10 mouse cellular contexts compared by ENCODE assay signal in the genomic region with DNA sequence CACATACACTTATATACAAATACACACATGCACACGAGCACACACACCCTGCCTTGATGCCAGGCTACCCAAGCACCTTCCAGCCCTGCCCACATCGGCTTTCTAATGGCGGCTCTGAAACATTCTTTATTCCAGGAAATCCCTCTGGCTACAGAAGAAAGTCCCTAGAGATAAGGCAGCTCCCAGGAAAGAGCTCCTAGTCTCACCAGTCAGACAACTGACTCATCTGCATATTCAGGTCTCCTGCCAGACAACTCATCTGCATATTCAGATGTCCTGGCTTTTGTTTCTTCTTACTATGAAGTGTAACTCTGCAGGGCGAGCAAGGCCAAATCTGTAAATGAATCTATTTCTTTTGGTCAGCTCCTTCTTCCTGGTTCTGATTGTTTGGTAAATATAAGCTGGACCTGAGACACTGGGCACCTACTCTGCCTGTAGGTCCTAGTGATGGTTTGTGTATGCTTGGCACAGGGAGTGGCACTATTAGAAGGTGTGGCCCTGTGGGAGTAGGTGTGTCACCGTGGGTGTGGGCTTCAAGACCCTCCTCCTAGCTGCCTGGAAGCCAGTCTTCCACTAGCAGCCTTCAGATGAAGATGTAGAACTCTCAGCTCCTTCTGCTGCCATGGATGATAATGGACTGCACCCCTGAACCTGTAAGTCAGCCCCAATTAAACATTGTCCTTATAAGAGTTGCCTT. TPM values are rescaled to one million over a fixed set of nuclear protein-coding genes. Genes with fewer than 3 reads are reported as not detected.
DNase-seq lines count a peak whose midpoint lies in the region; ATAC-seq and TF ChIP-seq lines count a peak whose summit lies in the region.
"Had no signal": no experiment of that assay in that cellular context is flagged by ENCODE, and none has a peak within 500 bp of the region (broad histone marks: within the 10 kb centered on the region; RNA-seq: fewer than 3 reads in every experiment).

No protein-coding gene starts in this region.

- DNase-seq in kidney, postnatal 10 days, result no peak
- peak; percentile 77 for DNase-seq in ES-CJ7 (ENCODE audit: low read depth, low spot score)
- no peak for DNase-seq in liver, embryonic 13.5 days
- DNase-seq in cerebellum, postnatal 10 days, result no peak
- DNase-seq in cerebellum, adult 11 months, result no peak
- DNase-seq: adrenal gland, postnatal 10 days; forebrain, postnatal 0 days had no signal

- H3K36me3 ChIP-seq in kidney, embryonic 15.5 days, result no peaks in the 10 kb centered on the region
- peaks cover 42% of the 10 kb centered on the region for H3K36me3 ChIP-seq in E14TG2a.4 (ENCODE audit: insufficient read depth, low read length)
- peaks cover 47% of the 10 kb centered on the region for H3K36me3 ChIP-seq in liver, embryonic 13.5 days

- peaks cover 72% of the 10 kb centered on the region for H3K4me1 ChIP-seq in kidney, embryonic 15.5 days
- H3K4me1 ChIP-seq in E14TG2a.4 (replicated peaks; ENCODE audit: low read depth, low read length), result peaks cover 89% of the 10 kb centered on the region
- peaks cover 85% of the 10 kb centered on the region for H3K4me1 ChIP-seq in liver, embryonic 13.5 days (replicated peaks)

- TF ChIP-seq CTCF in E14TG2a.4 (conservative IDR thresholded peaks at IDR 0.05; ENCODE audit: low read length), result no peak

- H3K27me3 ChIP-seq in kidney, embryonic 15.5 days, result no peaks in the 10 kb centered on the region
- no peaks in the 10 kb centered on the region for H3K27me3 ChIP-seq in E14TG2a.4 (ENCODE audit: insufficient read depth, low read length)
- H3K27me3 ChIP-seq in liver, embryonic 13.5 days, result no peaks in the 10 kb centered on the region

- 65% methylated on average over 5 of the region's 5 CpGs for WGBS in kidney, embryonic 15.5 days
- WGBS in liver, embryonic 13.5 days (ENCODE audit: insufficient replicate concordance), result 28% methylated on average over 5 of the region's 5 CpGs

- no peaks in the 10 kb centered on the region for H3K9me3 ChIP-seq in kidney, embryonic 15.5 days (replicated peaks)
- peaks cover under 1% of the 10 kb centered on the region; the same call in 1 of the 2 replicates for H3K9me3 ChIP-seq in E14TG2a.4 (ENCODE audit: low read length)
- no peaks in the 10 kb centered on the region for H3K9me3 ChIP-seq in liver, embryonic 13.5 days (replicated peaks)

- no peak overlapping the region for H3K9ac ChIP-seq in kidney, embryonic 15.5 days
- H3K9ac ChIP-seq in liver, embryonic 13.5 days, result peak overlapping the region; percentile 57
- H3K9ac ChIP-seq: forebrain, postnatal 0 days had no signal

- ATAC-seq in kidney, embryonic 15.5 days (replicated peaks; ENCODE audit: low FRiP score), result no peak
- peak; percentile 54 for ATAC-seq in liver, embryonic 13.5 days (ENCODE audit: low read depth)
- ATAC-seq: forebrain, postnatal 0 days had no signal

- H3K4me2 ChIP-seq in kidney, embryonic 15.5 days, result no peak overlapping the region
- H3K4me2 ChIP-seq in liver, embryonic 13.5 days, result peak overlapping the region; percentile 55

- H3K4me3 ChIP-seq in kidney, embryonic 15.5 days (replicated peaks), result no peak overlapping the region
- peak overlapping the region; percentile 18 for H3K4me3 ChIP-seq in E14TG2a.4 (replicated peaks; ENCODE audit: low read length)
- peak overlapping the region; percentile 41 for H3K4me3 ChIP-seq in liver, embryonic 13.5 days (replicated peaks)

- peak overlapping the region; percentile 81 for H3K27ac ChIP-seq in kidney, embryonic 15.5 days
- peak overlapping the region; percentile 88 for H3K27ac ChIP-seq in liver, embryonic 13.5 days

RNA-seq across cellular contexts. Expression of gene Omp, which starts 12.5 kb away (rescaled TPM):
- 0.39 and 0.60 TPM in 2 replicates for polyA plus RNA-seq in kidney, embryonic 15.5 days (2015; fragmentation: Nextera tagmentation; extraction: Ambion mirVana)
- polyA plus RNA-seq in liver, embryonic 13.5 days (2015; fragmentation: Nextera tagmentation; extraction: Ambion mirVana), result 0.50 and 0.76 TPM in 2 replicates

RNA-seq across cellular contexts. Expression of gene Capn5, which starts 20.3 kb away (rescaled TPM):
- polyA plus RNA-seq in kidney, embryonic 15.5 days (2015; fragmentation: Nextera tagmentation; extraction: Ambion mirVana), result 12.7 and 14.1 TPM in 2 replicates
- polyA plus RNA-seq in liver, embryonic 13.5 days (2015; fragmentation: Nextera tagmentation; extraction: Ambion mirVana), result 13.2 and 16.8 TPM in 2 replicates

RNA-seq across cellular contexts. Expression of gene Myo7a, which starts 38.5 kb away (rescaled TPM):
- polyA plus RNA-seq in kidney, embryonic 15.5 days (2015; fragmentation: Nextera tagmentation; extraction: Ambion mirVana), result 14.4 and 15.4 TPM in 2 replicates
- 8.0 and 8.3 TPM in 2 replicates for polyA plus RNA-seq in liver, embryonic 13.5 days (2015; fragmentation: Nextera tagmentation; extraction: Ambion mirVana)

RNA-seq across cellular contexts. Expression of gene B3gnt6, which starts 41.5 kb away (rescaled TPM):
- polyA plus RNA-seq in kidney, embryonic 15.5 days (2015; fragmentation: Nextera tagmentation; extraction: Ambion mirVana), result 0.06 TPM in 1 of 2 replicates, not detected in the other
- polyA plus RNA-seq in liver, embryonic 13.5 days (2015; fragmentation: Nextera tagmentation; extraction: Ambion mirVana), result not detected in 2 replicates
- polyA plus RNA-seq: embryonic facial prominence, embryonic 11.5 days had no signal
